Mouse (Mus musculus) midbrain, embryonic 16.5 days (tissue): ENCODE measurements around the gene Clptm1l. TPM values are rescaled to one million over a fixed set of nuclear protein-coding genes. Genes with fewer than 3 reads are reported as not detected.

Source experiments
- ATAC-seq: fragments of 200-750 bp; cut with Nextera tagmentation; 2 replicates; pipeline ENCODE4 v1.8.0; 2017; ENCODE audit warnings: moderate TSS enrichment
- H3K27ac ChIP-seq: fragments of 300-500 bp; sonication (generic); 2 replicates; pipeline ENCODE4 v1.5.1; 2014; ENCODE audit warnings: mild to moderate bottlenecking, low read length, mixed read lengths
- H3K27me3 ChIP-seq: fragments of 300-500 bp; sonication (generic); 2 replicates; pipeline ENCODE4 v1.6.1; 2014; ENCODE audit warnings: low read depth, low read length, mixed read lengths; ENCODE audit not compliant: control insufficient read depth, insufficient read depth
- H3K36me3 ChIP-seq: fragments of 300-500 bp; sonication (generic); 2 replicates; pipeline ENCODE4 v1.6.1; 2014; ENCODE audit warnings: mild to moderate bottlenecking, low read length, moderate library complexity, mixed read lengths; ENCODE audit not compliant: control insufficient read depth, insufficient read depth
- H3K4me1 ChIP-seq: fragments of 300-500 bp; sonication (generic); 2 replicates; pipeline ENCODE4 v1.6.1; 2014; ENCODE audit warnings: mild to moderate bottlenecking, low read length, mixed read lengths; ENCODE audit not compliant: control insufficient read depth, insufficient read depth
- H3K4me2 ChIP-seq: fragments of 300-500 bp; sonication (generic); 2 replicates; pipeline ENCODE4 v1.6.1; 2014; ENCODE audit warnings: mild to moderate bottlenecking, low read length, mixed read lengths
- H3K4me3 ChIP-seq: fragments of 300-500 bp; sonication (generic); 2 replicates; pipeline ENCODE4 v1.5.1; 2014; ENCODE audit warnings: low read depth, mild to moderate bottlenecking, low read length, moderate library complexity, mixed read lengths
- H3K9ac ChIP-seq: fragments of 300-500 bp; sonication (generic); 2 replicates; pipeline ENCODE4 v1.6.1; 2014; ENCODE audit warnings: low read depth, low read length, mixed read lengths
- H3K9me3 ChIP-seq: fragments of 300-500 bp; sonication (generic); replicated peaks from 2 replicates; pipeline ENCODE4 v1.6.1; 2014; ENCODE audit warnings: mild to moderate bottlenecking, low read length, mixed read lengths; ENCODE audit not compliant: control insufficient read depth, poor library complexity, severe bottlenecking
- WGBS: fragments of 180-500 bp; shearing (Covaris S2); extraction: QIAGEN DNeasy Blood & Tissue Kit; methylation state at CpG from one replicate; pipeline ENCODE4 v1.1.7; 2014; 5-methylcytosine and 5-hydroxymethylcytosine counted together
- polyA plus RNA-seq: library from polyadenylated mRNA; unstranded; fragments of >200 nt; fragmentation: Nextera tagmentation; extraction: Ambion mirVana; gene quantifications from 2 replicates; pipeline ENCODE4 v1.2.1, GENCODE M21; 2015

Gene Clptm1l
- polyA plus RNA-seq, 1 experiment from 2014 or later = 136 TPM

GRCm38 (mm10) chr13:73641296-73641695, 37.5 kb downstream of the Clptm1l start:
- peaks cover 2% of the 10 kb centered on the region for H3K36me3 ChIP-seq
- H3K27ac ChIP-seq = no peak overlapping the region
- no peaks in the 10 kb centered on the region for H3K27me3 ChIP-seq
- H3K4me3 ChIP-seq = no peak overlapping the region
- H3K9me3 ChIP-seq = no peaks in the 10 kb centered on the region
- H3K9ac ChIP-seq = no peak overlapping the region
- H3K4me1 ChIP-seq = no peaks in the 10 kb centered on the region
- no peak for ATAC-seq
- WGBS = 91% methylated on average over 4 of the region's 4 CpGs
- H3K4me2 ChIP-seq = no peak overlapping the region

DNA sequence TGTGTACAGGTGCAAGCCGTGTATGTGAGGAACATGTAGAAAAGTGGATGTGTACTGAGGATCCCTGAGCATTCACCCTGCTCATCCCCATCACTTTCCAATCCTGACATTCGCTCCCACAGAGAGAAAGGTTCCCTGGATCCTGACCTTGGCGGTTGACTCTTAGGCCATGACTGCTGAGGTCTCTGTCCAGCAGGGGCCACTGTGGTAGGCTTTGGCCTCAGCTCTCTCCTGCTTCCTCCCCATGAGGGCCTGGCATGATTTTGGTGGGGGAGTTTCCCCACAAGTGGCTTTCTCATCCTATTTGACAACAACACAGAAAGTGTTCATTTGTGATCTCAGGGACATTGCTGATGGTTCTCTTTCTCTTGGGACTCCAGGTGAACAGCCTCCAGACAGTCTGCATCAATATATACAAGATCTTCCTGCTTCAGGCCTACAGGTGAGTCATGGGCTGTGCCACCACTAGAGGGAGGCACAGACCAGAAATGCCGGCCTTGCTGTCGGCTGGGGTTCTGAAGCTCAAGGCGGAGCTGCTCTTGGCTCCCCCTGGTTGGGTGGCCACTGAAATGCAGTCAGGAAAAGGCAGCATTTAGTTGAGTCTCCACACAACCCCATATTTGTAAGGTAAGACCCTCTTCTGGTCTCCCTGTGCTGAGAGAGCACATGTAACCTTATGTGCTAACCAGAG, 42.7 kb downstream of the Clptm1l start:
- Histone ChIP-seq H3K4me1 (no peaks in the 10 kb centered on the region), H3K9ac (no peak overlapping the region), H3K4me3 (no peak overlapping the region), H3K9me3 (no peaks in the 10 kb centered on the region), H3K27ac (no peak overlapping the region), H3K36me3 (peaks cover 9% of the 10 kb centered on the region), H3K27me3 (no peaks in the 10 kb centered on the region), H3K4me2 (no peak overlapping the region)
- ATAC-seq = peak; percentile 80
- 39% methylated on average over 6 of the region's 6 CpGs for WGBS

GRCm38 (mm10) chr13:73653266-73653665, 49.5 kb downstream of the Clptm1l start:
- no peaks in the 10 kb centered on the region for H3K27me3 ChIP-seq
- H3K27ac ChIP-seq = no peak overlapping the region
- no peak overlapping the region for H3K9ac ChIP-seq
- H3K4me1 ChIP-seq = no peaks in the 10 kb centered on the region
- no peaks in the 10 kb centered on the region for H3K9me3 ChIP-seq
- no peak for ATAC-seq
- WGBS = 82% methylated on average over 3 of the region's 3 CpGs
- H3K4me3 ChIP-seq = no peak overlapping the region
- H3K36me3 ChIP-seq = peaks cover under 1% of the 10 kb centered on the region; the same call in 1 of the 2 replicates
- no peak overlapping the region for H3K4me2 ChIP-seq

DNA sequence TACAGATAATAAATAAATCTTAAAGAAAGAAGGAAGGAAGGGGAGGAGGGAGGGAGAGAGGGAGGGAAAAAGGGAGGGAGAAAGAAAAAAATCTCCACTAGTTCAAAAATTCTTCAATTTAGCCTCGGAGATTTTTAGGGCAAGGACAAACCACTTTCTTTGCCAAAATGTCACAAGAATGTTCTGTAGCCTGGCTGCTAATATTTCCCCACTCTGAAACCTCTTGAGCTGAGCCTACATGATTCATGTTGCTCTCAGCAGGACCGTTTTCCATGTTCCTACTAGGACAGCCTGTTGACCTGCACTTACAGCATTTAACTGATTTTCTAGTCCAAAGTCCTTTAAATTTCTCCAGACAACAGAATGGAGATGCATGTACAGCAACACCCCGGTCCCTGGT, 51.2 kb downstream of the Clptm1l start:
- 86% methylated on average over 3 of the region's 3 CpGs for WGBS
- H3K4me2 ChIP-seq = no peak overlapping the region
- no peaks in the 10 kb centered on the region for H3K9me3 ChIP-seq
- ATAC-seq = no peak
- H3K36me3 ChIP-seq = no peaks in the 10 kb centered on the region
- no peak overlapping the region for H3K27ac ChIP-seq
- no peaks in the 10 kb centered on the region for H3K4me1 ChIP-seq
- no peak overlapping the region for H3K4me3 ChIP-seq
- H3K27me3 ChIP-seq = no peaks in the 10 kb centered on the region
- no peak overlapping the region for H3K9ac ChIP-seq

GRCm38 (mm10) chr13:73658953-73659352, 55.1 kb downstream of the Clptm1l start:
- Histone ChIP-seq H3K4me2 (no peak overlapping the region), H3K9me3 (no peaks in the 10 kb centered on the region), H3K27me3 (no peaks in the 10 kb centered on the region), H3K9ac (no peak overlapping the region), H3K27ac (no peak overlapping the region), H3K36me3 (no peaks in the 10 kb centered on the region), H3K4me3 (no peak overlapping the region), H3K4me1 (no peaks in the 10 kb centered on the region)
- 46% methylated on average over 2 of the region's 2 CpGs for WGBS
- ATAC-seq = no peak

GRCm38 (mm10) chr13:73660163-73660695, 56.4 kb downstream of the Clptm1l start:
- ATAC-seq = no peak
- Histone ChIP-seq H3K9me3 (no peaks in the 10 kb centered on the region), H3K9ac (no peak overlapping the region), H3K27me3 (no peaks in the 10 kb centered on the region), H3K27ac (no peak overlapping the region), H3K4me3 (no peak overlapping the region), H3K4me2 (no peak overlapping the region), H3K36me3 (no peaks in the 10 kb centered on the region), H3K4me1 (no peaks in the 10 kb centered on the region)
- 72% methylated on average over 2 of the region's 2 CpGs for whole genome bisulfite sequencing

Other genes starting within 250 kb of the Clptm1l start
- gene Lpcat1, start 136.8 kb upstream of the Clptm1l start, polyA plus RNA-seq = 75.7 and 78.3 TPM in 2 replicates
- 5.5 and 10.5 TPM in 2 replicates for gene Slc6a3, start 67.3 kb upstream of the Clptm1l start, polyA plus RNA-seq
- 6.2 and 8.5 TPM in 2 replicates for gene Tert, start 22.9 kb downstream of the Clptm1l start, polyA plus RNA-seq
- gene Slc6a18, start 74.0 kb downstream of the Clptm1l start, polyA plus RNA-seq = not detected in 2 replicates
- gene Slc6a19, start 100.9 kb downstream of the Clptm1l start, polyA plus RNA-seq = 0.11 and 0.30 TPM in 2 replicates
- gene Slc12a7, start 129.1 kb downstream of the Clptm1l start, polyA plus RNA-seq = 7.5 and 9.6 TPM in 2 replicates
- gene Nkd2, start 243.6 kb downstream of the Clptm1l start, polyA plus RNA-seq = 15.5 and 20.6 TPM in 2 replicates